Mouse (Mus musculus): ENCODE measurements around the gene Hoxb8.

Gene Hoxb8

GRCm38 (mm10) chr11:96268031-96268745 is 13.5 kb upstream of the Hoxb8 start:
- no peak for DNase-seq (ENCODE audit: low spot score)

GRCm38 (mm10) chr11:96269869-96270268 is 11.8 kb upstream of the Hoxb8 start:
- DNase-seq (ENCODE audit: low spot score), result peak; percentile 20

GRCm38 (mm10) chr11:96270996-96271540 is 10.6 kb upstream of the Hoxb8 start, which contains the start of gene Hoxb9:
TSS of gene Hoxb9 (plus strand) at chr11:96271457.
- no peak for DNase-seq (ENCODE audit: low spot score)

- no peak for DNase-seq (ENCODE audit: low spot score)
Measured at GRCm38 (mm10) chr11:96271541-96272011, 10.1 kb upstream of the Hoxb8 start.

- DNase-seq (ENCODE audit: low spot score), result no peak
Measured at GRCm38 (mm10) chr11:96272024-96272921, 9.4 kb upstream of the Hoxb8 start.

GRCm38 (mm10) chr11:96274428-96274827 is 7.3 kb upstream of the Hoxb8 start:
- DNase-seq (ENCODE audit: low spot score), result no peak

- no peak for DNase-seq (ENCODE audit: low spot score)
Measured at GRCm38 (mm10) chr11:96275896-96276295, 5.8 kb upstream of the Hoxb8 start.

- no peak for DNase-seq (ENCODE audit: low spot score)
Measured at GRCm38 (mm10) chr11:96277151-96278044, 4.3 kb upstream of the Hoxb8 start.

- DNase-seq (ENCODE audit: low spot score), result no peak
Measured at GRCm38 (mm10) chr11:96278324-96278723, 3.4 kb upstream of the Hoxb8 start.

- peak; percentile 88 for DNase-seq (ENCODE audit: low spot score)
Measured at GRCm38 (mm10) chr11:96278773-96279172, 2.9 kb upstream of the Hoxb8 start.

- DNase-seq (ENCODE audit: low spot score), result no peak
Measured at GRCm38 (mm10) chr11:96279421-96280233, 2.1 kb upstream of the Hoxb8 start.

GRCm38 (mm10) chr11:96280399-96281378 is 1.0 kb upstream of the Hoxb8 start:
- DNase-seq (ENCODE audit: low spot score), result no peak

- DNase-seq (ENCODE audit: low spot score), result no peak
Measured at GRCm38 (mm10) chr11:96281396-96281795, 309 bp upstream of the Hoxb8 start.

- DNase-seq (ENCODE audit: low spot score), result no peak
Measured at GRCm38 (mm10) chr11:96282795-96283430, 1.2 kb downstream of the Hoxb8 start.

GRCm38 (mm10) chr11:96284041-96284749 is 2.5 kb downstream of the Hoxb8 start:
- no peak for DNase-seq (ENCODE audit: low spot score)

- DNase-seq (ENCODE audit: low spot score), result no peak
Measured at GRCm38 (mm10) chr11:96284774-96285734, 3.3 kb downstream of the Hoxb8 start.

All from adipocyte (in vitro differentiated cells).